Mouse (Mus musculus): ENCODE data around the gene Lix1l.
"Not testable (repeated sequence)": the region's sequence is repeated elsewhere in the genome, so short reads cannot be mapped to it uniquely, and the experiment has no call there.

The Lix1l gene

GRCm38 (mm10) chr3:96593374-96593773 lies 7.6 kb upstream of the Lix1l start:
- DNase-seq, result peak; percentile 75

GRCm38 (mm10) chr3:96593790-96594560 lies 7.0 kb upstream of the Lix1l start, which contains the start of gene Polr3gl:
Gene Polr3gl (minus strand): TSS chr3:96594181.
- peak; percentile 97 for DNase-seq

GRCm38 (mm10) chr3:96594851-96595250 lies 6.1 kb upstream of the Lix1l start:
- DNase-seq, result no peak

GRCm38 (mm10) chr3:96595661-96596060 lies 5.3 kb upstream of the Lix1l start:
- DNase-seq, result no peak

- no peak for DNase-seq
These were observed 4.7 kb upstream of the Lix1l start, which contains the start of gene Ankrd34a for GRCm38 (mm10) chr3:96596228-96596707. Gene Ankrd34a (plus strand): TSS chr3:96596636.

GRCm38 (mm10) chr3:96596855-96597254 lies 4.1 kb upstream of the Lix1l start:
- DNase-seq, result no peak

GRCm38 (mm10) chr3:96597435-96597891 lies 3.5 kb upstream of the Lix1l start:
- DNase-seq, result no peak

- DNase-seq, result peak; percentile 70
These were observed 2.5 kb upstream of the Lix1l start for GRCm38 (mm10) chr3:96598156-96599068.

GRCm38 (mm10) chr3:96599069-96599393 lies 1.9 kb upstream of the Lix1l start:
- no peak for DNase-seq

- no peak for DNase-seq
These were observed 1.5 kb upstream of the Lix1l start for GRCm38 (mm10) chr3:96599411-96599810.

GRCm38 (mm10) chr3:96601251-96601787 lies 370 bp downstream of the Lix1l start:
- peak; percentile 80 for DNase-seq

GRCm38 (mm10) chr3:96601941-96602703 lies 1.2 kb downstream of the Lix1l start:
- DNase-seq, result peak; percentile 40

- DNase-seq, result no peak
These were observed 1.7 kb downstream of the Lix1l start for GRCm38 (mm10) chr3:96602704-96603084.

- no peak for DNase-seq
These were observed 2.4 kb downstream of the Lix1l start for GRCm38 (mm10) chr3:96603311-96603710.

GRCm38 (mm10) chr3:96606007-96606406 lies 5.1 kb downstream of the Lix1l start:
- not testable (repeated sequence) for DNase-seq

GRCm38 (mm10) chr3:96606618-96607017 lies 5.7 kb downstream of the Lix1l start:
- no peak for DNase-seq

- DNase-seq, result no peak
These were observed 17.0 kb downstream of the Lix1l start for GRCm38 (mm10) chr3:96617941-96618340.

GRCm38 (mm10) chr3:96623201-96623600 lies 22.3 kb downstream of the Lix1l start:
- no peak for DNase-seq

- DNase-seq, result peak; percentile 99
These were observed 29.0 kb downstream of the Lix1l start, which contains the start of gene Rbm8a for GRCm38 (mm10) chr3:96629729-96630600. Gene Rbm8a (plus strand): TSS chr3:96629933.

- no peak for DNase-seq
These were observed 31.1 kb downstream of the Lix1l start for GRCm38 (mm10) chr3:96632058-96632457.

- no peak for DNase-seq
These were observed 33.1 kb downstream of the Lix1l start for GRCm38 (mm10) chr3:96634015-96634414.

Measured in lung, postnatal 36 days (tissue).